In genomic region chr17:6306503-6306902, GRCm38 (mm10) we compare ENCODE assay signal across 2 mouse cellular contexts.
DNase-seq lines count a peak whose midpoint lies in the region.

No protein-coding gene starts in this region.

- peak; percentile 25 for DNase-seq in cerebellum, adult 9-11 months
- DNase-seq in heart, adult 11 months = peak; percentile 75
